Mouse (Mus musculus): ENCODE data around the gene Ldlr. TPM values are rescaled to one million over a fixed set of nuclear protein-coding genes. Genes with fewer than 3 reads are reported as not detected.

The Ldlr gene
- total RNA-seq, 1 experiment from 2014 or later, result 96.1 TPM

Other genes starting within 250 kb of the Ldlr start
- gene Tmed1, start 213.2 kb upstream of the Ldlr start, total RNA-seq (2017), result 3.2 to 6.6 TPM (median 6.3 TPM) in 3 replicates
- gene AB124611, start 197.3 kb upstream of the Ldlr start, total RNA-seq (2017), result 191 to 299 TPM (median 267 TPM) in 3 replicates
- 13.5 to 23.0 TPM (median 17.2 TPM) in 3 replicates for gene Carm1, start 176.6 kb upstream of the Ldlr start, total RNA-seq (2017)
- 21.2 to 32.4 TPM (median 25.6 TPM) in 3 replicates for gene Timm29, start 130.8 kb upstream of the Ldlr start, total RNA-seq (2017)
- 9.4 to 12.1 TPM (median 10.3 TPM) in 3 replicates for gene Yipf2, start 130.7 kb upstream of the Ldlr start, total RNA-seq (2017)
- gene Smarca4, start 107.3 kb upstream of the Ldlr start, total RNA-seq (2017), result 46.9 to 71.7 TPM (median 48.3 TPM) in 3 replicates
- 4.1 to 8.0 TPM (median 6.2 TPM) in 3 replicates for gene Spc24, start 36.8 kb downstream of the Ldlr start, total RNA-seq (2017)
- 0.39 to 1.1 TPM in 2 of 3 replicates, not detected in the other for gene Kank2, start 75.3 kb downstream of the Ldlr start, total RNA-seq (2017)
- not detected in 3 replicates for gene Angptl8, start 112.0 kb downstream of the Ldlr start, total RNA-seq (2017)
- 0.32 to 15.0 TPM (median 6.1 TPM) in 3 replicates for gene Dock6, start 129.2 kb downstream of the Ldlr start, total RNA-seq (2017)
- gene Rab3d, start 194.7 kb downstream of the Ldlr start, total RNA-seq (2017), result 8.4 to 22.7 TPM (median 18.5 TPM) in 3 replicates
- gene Ccdc159, start 204.0 kb downstream of the Ldlr start, total RNA-seq (2017), result 0.21 TPM in 1 of 3 replicates, not detected in the others
- gene Tmem205, start 204.1 kb downstream of the Ldlr start, total RNA-seq (2017), result 1.1 to 5.0 TPM (median 4.0 TPM) in 3 replicates
- 0.58 TPM in 1 of 3 replicates, not detected in the others for gene Plppr2, start 213.6 kb downstream of the Ldlr start, total RNA-seq (2017)
- gene Swsap1, start 232.3 kb downstream of the Ldlr start, total RNA-seq (2017), result 2.2 to 5.5 TPM (median 2.5 TPM) in 3 replicates
- not detected in 3 replicates for gene Epor, start 240.0 kb downstream of the Ldlr start, total RNA-seq (2017)

Data from monocyte, adult 5-6 weeks (primary cell).